In genomic region chr5:143465156-143466085, GRCm38 (mm10) we compare ENCODE assay signal across 8 mouse cellular contexts. TPM values are rescaled to one million over a fixed set of nuclear protein-coding genes. Genes with fewer than 3 reads are reported as not detected.
DNase-seq lines count a peak whose midpoint lies in the region; ATAC-seq lines count a peak whose summit lies in the region.

No protein-coding gene starts in this region.

- 30% methylated on average over 23 of the region's 23 CpGs for WGBS in heart, embryonic 14.5 days
- WGBS in heart, embryonic 16.5 days: 31% methylated on average over 23 of the region's 23 CpGs
- 13% methylated on average over 22 of the region's 23 CpGs for WGBS in macrophage (ENCODE audit: missing documents)

- intact Hi-C loops in heart, postnatal 14 days (cut with DNase I): no loop called here

- no peaks in the 10 kb centered on the region for H3K27me3 ChIP-seq in heart, embryonic 14.5 days (ENCODE audit: control insufficient read depth, insufficient read depth, low read length)
- H3K27me3 ChIP-seq in heart, embryonic 16.5 days (ENCODE audit: control insufficient read depth, insufficient read depth, low read length): no peaks in the 10 kb centered on the region

- H3K4me2 ChIP-seq in heart, embryonic 14.5 days (ENCODE audit: low read length): peak overlapping the region; percentile 88
- H3K4me2 ChIP-seq in heart, embryonic 16.5 days (ENCODE audit: low read depth, low read length): peak overlapping the region; percentile 97

- peak overlapping the region; percentile 66 to 74 for H3K4me3 ChIP-seq in heart, embryonic 14.5 days (ENCODE audit: control insufficient read depth in 1 of 2, insufficient read depth in 1 of 2, low read depth in 1 of 2, low read length in 2 of 2)
- H3K4me3 ChIP-seq in heart, embryonic 16.5 days (ENCODE audit: low read length): peak overlapping the region; percentile 69
- peak overlapping the region; percentile 90 for H3K4me3 ChIP-seq in macrophage (ENCODE audit: inconsistent target)

- H3K27ac ChIP-seq in heart, embryonic 14.5 days (replicated peaks in 1 of 2; ENCODE audit: control insufficient read depth in 1 of 2, insufficient read depth in 1 of 2, low read depth in 2 of 2, low read length in 2 of 2): no peak overlapping the region
- H3K27ac ChIP-seq in heart, embryonic 16.5 days (ENCODE audit: low read length): no peak overlapping the region
- H3K27ac ChIP-seq in macrophage: peak overlapping the region; percentile 61

- H3K79me2 ChIP-seq in macrophage (ENCODE audit: inconsistent target): peaks cover 53% of the 10 kb centered on the region

- no peak for ATAC-seq in heart, embryonic 14.5 days (ENCODE audit: insufficient number of reproducible peaks, insufficient read depth, low FRiP score, low read depth)
- ATAC-seq in heart, embryonic 16.5 days (replicated peaks; ENCODE audit: extremely low read depth, insufficient read depth, low FRiP score): no peak
- no peak for ATAC-seq in CD4-positive, CD25-positive, alpha-beta regulatory T cell, adult 4 months

- H3K9me3 ChIP-seq in heart, embryonic 14.5 days (ENCODE audit: control insufficient read depth, low read length): no peaks in the 10 kb centered on the region
- no peaks in the 10 kb centered on the region for H3K9me3 ChIP-seq in heart, embryonic 16.5 days (replicated peaks; ENCODE audit: control insufficient read depth, low read length)

- H3K9ac ChIP-seq in heart, embryonic 14.5 days (ENCODE audit: low read length): peak overlapping the region; percentile 80
- peak overlapping the region; percentile 80 for H3K9ac ChIP-seq in heart, embryonic 16.5 days (ENCODE audit: low read length)

- DNase-seq in heart, postnatal 14 days: no peak
- DNase-seq in Muller cell, postnatal 12 days (ENCODE audit: inconsistent ontology term): peak; percentile 14
- DNase-seq in urinary bladder, postnatal 10 days (ENCODE audit: low spot score): no peak
- DNase-seq in adipocyte (ENCODE audit: low spot score): no peak

- H3K4me1 ChIP-seq in heart, embryonic 14.5 days (ENCODE audit: control insufficient read depth in 2 of 2, insufficient read depth in 2 of 2, low read length in 2 of 2): peaks cover 5 to 14% of the 10 kb centered on the region in 2 experiments; a peak in 3 of 4 replicates
- H3K4me1 ChIP-seq in heart, embryonic 16.5 days (ENCODE audit: control insufficient read depth, insufficient read depth, low read length): peaks cover 12% of the 10 kb centered on the region; the same call in 1 of the 2 replicates

- peaks cover 27% of the 10 kb centered on the region for H3K36me3 ChIP-seq in heart, embryonic 14.5 days (ENCODE audit: control insufficient read depth, insufficient read depth, low read length)
- H3K36me3 ChIP-seq in heart, embryonic 16.5 days (ENCODE audit: control insufficient read depth, insufficient read depth): no peaks in the 10 kb centered on the region; the same call in 1 of the 2 replicates
- peaks cover 27% of the 10 kb centered on the region for H3K36me3 ChIP-seq in macrophage (ENCODE audit: inconsistent target)

RNA-seq across cellular contexts. Expression of gene Daglb, which starts 1.0 kb away (rescaled TPM):
- 10.8 TPM in 2 replicates for polyA plus RNA-seq in heart, embryonic 14.5 days (2014; fragmentation: Nextera tagmentation; extraction: Ambion mirVana)
- total RNA-seq in heart, postnatal 14 days (2021): 1 to 10 TPM; 7.7 to 7.9 TPM
- polyA plus RNA-seq in heart, embryonic 16.5 days (2015; fragmentation: Nextera tagmentation; extraction: Ambion mirVana): 8.9 and 9.3 TPM in 2 replicates
- 100 to 1,000 TPM in 5 of 26 experiments, 10 to 100 TPM in 17, 1 to 10 TPM in 4; 6.2 to 156 (median 37.7) TPM for total RNA-seq in macrophage (2018; cell fraction: chromatin; rRNA removed)
- total RNA-seq in macrophage (2018; cell fraction: cytosol; rRNA removed): 10 to 100 TPM; 17.1 to 77.4 (median 37.5) TPM
- 100 to 1,000 TPM in 2 of 26 experiments, 10 to 100 TPM in 24; 18.4 to 120 (median 45.8) TPM for total RNA-seq in macrophage (2018; cell fraction: nucleus; rRNA removed)
- polyA plus RNA-seq in macrophage (2018): 30.0 to 47.3 TPM (median 32.7 TPM) in 3 replicates
- 10 to 100 TPM; 11.5 to 13.7 TPM for polyA plus RNA-seq in CD4-positive, CD25-positive, alpha-beta regulatory T cell, adult 4 months (2017; shearing (Covaris generic))
